Mouse (Mus musculus) liver, embryonic 14.5 days (tissue): ENCODE measurements at regions not wholly inside any gene's neighbourhood (a gene's known extent, or its start where the extent isn't known, plus 50 kb on each side); places are given as distances from the start of the nearest gene placed in this dataset.

ENCODE experiments used
- ATAC-seq: fragments of 200-750 bp; cut with Nextera tagmentation; 2 replicates; pipeline ENCODE4 v1.8.0; 2017; ENCODE audit warnings: moderate number of reproducible peaks, mild to moderate bottlenecking, moderate library complexity; ENCODE audit not compliant: insufficient read depth
- DNase-seq, 3 experiments: peaks; one replicate each; pipeline ENCODE4 v3.0.0-alpha.2; 2012 to 2013; ENCODE audit warnings: low read depth in 3 of 3, low spot score in 3 of 3
- H3K27ac ChIP-seq: fragments of 300-500 bp; sonication (generic); 2 replicates; pipeline ENCODE4 v1.5.1; 2014; ENCODE audit warnings: moderate library complexity, mild to moderate bottlenecking, control low read depth, inconsistent platforms
- H3K27me3 ChIP-seq: fragments of 300-500 bp; sonication (generic); 2 replicates; pipeline ENCODE4 v1.6.1; 2014; ENCODE audit warnings: mild to moderate bottlenecking, low read length, moderate library complexity; ENCODE audit not compliant: control insufficient read depth, insufficient read depth
- H3K36me3 ChIP-seq: fragments of 300-500 bp; sonication (generic); replicated peaks from 2 replicates; pipeline ENCODE4 v1.6.1; 2014; ENCODE audit warnings: low read depth; ENCODE audit not compliant: control insufficient read depth, insufficient read depth
- H3K4me1 ChIP-seq, 2 experiments: fragments of 200-500 bp in 1 of 2; fragments of 300-500 bp in 1 of 2; sonication (generic) in 1 of 2; replicated peaks; 2 replicates each; pipeline ENCODE4 v1.6.1; 2012 to 2014; ENCODE audit warnings: antibody characterized with exemption in 1 of 2, inconsistent platforms in 1 of 2, low read length in 1 of 2; ENCODE audit not compliant: control insufficient read depth in 2 of 2, insufficient read depth in 2 of 2
- H3K4me2 ChIP-seq: fragments of 300-500 bp; sonication (generic); 2 replicates; pipeline ENCODE4 v1.6.1; 2014; ENCODE audit warnings: low read depth, mild to moderate bottlenecking, control low read depth, moderate library complexity
- H3K4me3 ChIP-seq, 2 experiments: fragments of 200-500 bp in 1 of 2; fragments of 300-500 bp in 1 of 2; sonication (generic) in 1 of 2; 2 replicates each; pipeline ENCODE4 v1.5.1; 2012 to 2014; ENCODE audit warnings: low read depth in 2 of 2, low read length in 2 of 2, mild to moderate bottlenecking in 2 of 2, control low read depth in 1 of 2, inconsistent platforms in 1 of 2, moderate library complexity in 1 of 2; ENCODE audit not compliant: insufficient read depth in 1 of 2
- H3K9ac ChIP-seq: fragments of 300-500 bp; sonication (generic); replicated peaks from 2 replicates; pipeline ENCODE4 v1.6.1; 2014; ENCODE audit warnings: mild to moderate bottlenecking, control low read depth, moderate library complexity
- H3K9me3 ChIP-seq: fragments of 300-500 bp; sonication (generic); 2 replicates; pipeline ENCODE4 v1.6.1; 2016; ENCODE audit warnings: low read length, mixed read lengths; ENCODE audit not compliant: control insufficient read depth
- CTCF ChIP-seq: IDR thresholded peaks from 2 replicates; pipeline ENCODE4 v1.5.1; 2016; ENCODE audit warnings: antibody characterized with exemption, low read depth, control low read depth
- EP300 ChIP-seq: IDR thresholded peaks from 2 replicates; pipeline ENCODE4 v1.6.1; 2016; ENCODE audit warnings: antibody characterized with exemption, low read depth
- WGBS: fragments of 180-500 bp; shearing (Covaris S2); extraction: QIAGEN DNeasy Blood & Tissue Kit; methylation state at CpG from one replicate; pipeline ENCODE4 v1.1.7; 2014; ENCODE audit not compliant: insufficient replicate concordance; 5-methylcytosine and 5-hydroxymethylcytosine counted together

GRCm38 (mm10) chr2:33977151-33977550 is 89.4 kb upstream of the Mvb12b start:
- DNase-seq (no peak), ATAC-seq (no peak)
- TF ChIP-seq EP300: no peak
- no peak for TF ChIP-seq CTCF
- no peak overlapping the region for H3K4me2 ChIP-seq
- no peak overlapping the region for H3K9ac ChIP-seq
- H3K9me3 ChIP-seq: no peaks in the 10 kb centered on the region
- H3K27ac ChIP-seq: no peak overlapping the region
- no peaks in the 10 kb centered on the region for H3K27me3 ChIP-seq
- no peak overlapping the region for H3K4me3 ChIP-seq
- no peaks in the 10 kb centered on the region for H3K4me1 ChIP-seq
- H3K36me3 ChIP-seq: no peaks in the 10 kb centered on the region
- WGBS: 66% methylated on average over 5 of the region's 5 CpGs

GRCm38 (mm10) chr2:33976183-33976582 is 88.4 kb upstream of the Mvb12b start:
- no peak overlapping the region for H3K27ac ChIP-seq
- H3K4me1 ChIP-seq: no peaks in the 10 kb centered on the region
- 66% methylated on average over 9 of the region's 9 CpGs for WGBS
- ATAC-seq (no peak), DNase-seq (no peak)
- H3K27me3 ChIP-seq: no peaks in the 10 kb centered on the region
- H3K9me3 ChIP-seq: no peaks in the 10 kb centered on the region
- H3K4me2 ChIP-seq: no peak overlapping the region
- H3K36me3 ChIP-seq: no peaks in the 10 kb centered on the region
- TF ChIP-seq CTCF: no peak
- no peak for TF ChIP-seq EP300
- no peak overlapping the region for H3K4me3 ChIP-seq
- no peak overlapping the region for H3K9ac ChIP-seq

DNA sequence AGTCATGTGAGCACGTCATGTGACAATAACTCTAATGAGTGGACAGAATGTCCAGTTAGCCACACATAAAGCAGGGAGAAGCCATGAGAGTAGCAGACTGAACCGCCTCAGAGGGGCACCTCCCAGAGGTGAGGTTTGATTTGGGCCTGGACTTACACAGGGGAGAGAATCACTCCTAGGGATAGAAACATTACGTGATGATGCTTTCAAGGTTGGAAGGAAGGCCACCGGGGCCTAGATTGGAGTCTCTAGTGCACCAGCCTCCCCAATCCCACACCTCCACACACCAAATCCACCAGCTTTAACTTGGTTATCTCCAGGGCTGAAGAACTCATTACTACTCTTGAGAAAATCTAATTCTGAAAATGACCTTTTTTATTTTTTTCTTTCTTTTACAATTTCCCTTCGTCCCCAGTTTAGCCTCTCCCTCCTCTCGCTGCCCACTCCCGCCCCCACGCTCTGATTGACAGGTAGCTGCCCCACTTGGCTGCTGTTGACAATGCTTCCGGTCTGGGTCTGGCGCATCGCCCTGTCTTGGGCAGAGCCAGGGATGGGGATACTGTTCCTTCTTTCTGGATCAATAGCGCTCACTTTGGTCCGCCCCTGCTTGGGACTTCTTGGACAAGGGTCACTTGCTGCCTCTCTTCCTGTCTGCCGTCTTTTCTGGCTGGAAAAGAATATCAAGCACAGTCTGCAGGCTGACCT is 87.8 kb upstream of the Mvb12b start:
- H3K4me1 ChIP-seq: no peaks in the 10 kb centered on the region
- H3K9ac ChIP-seq: no peak overlapping the region
- 66% methylated on average over 14 of the region's 14 CpGs for WGBS
- DNase-seq: no peak
- H3K4me2 ChIP-seq: no peak overlapping the region
- no peaks in the 10 kb centered on the region for H3K36me3 ChIP-seq
- no peak for ATAC-seq
- no peak overlapping the region for H3K27ac ChIP-seq
- H3K4me3 ChIP-seq: no peak overlapping the region
- no peak for TF ChIP-seq CTCF
- no peak for TF ChIP-seq EP300
- H3K27me3 ChIP-seq: no peaks in the 10 kb centered on the region
- H3K9me3 ChIP-seq: no peaks in the 10 kb centered on the region

DNA sequence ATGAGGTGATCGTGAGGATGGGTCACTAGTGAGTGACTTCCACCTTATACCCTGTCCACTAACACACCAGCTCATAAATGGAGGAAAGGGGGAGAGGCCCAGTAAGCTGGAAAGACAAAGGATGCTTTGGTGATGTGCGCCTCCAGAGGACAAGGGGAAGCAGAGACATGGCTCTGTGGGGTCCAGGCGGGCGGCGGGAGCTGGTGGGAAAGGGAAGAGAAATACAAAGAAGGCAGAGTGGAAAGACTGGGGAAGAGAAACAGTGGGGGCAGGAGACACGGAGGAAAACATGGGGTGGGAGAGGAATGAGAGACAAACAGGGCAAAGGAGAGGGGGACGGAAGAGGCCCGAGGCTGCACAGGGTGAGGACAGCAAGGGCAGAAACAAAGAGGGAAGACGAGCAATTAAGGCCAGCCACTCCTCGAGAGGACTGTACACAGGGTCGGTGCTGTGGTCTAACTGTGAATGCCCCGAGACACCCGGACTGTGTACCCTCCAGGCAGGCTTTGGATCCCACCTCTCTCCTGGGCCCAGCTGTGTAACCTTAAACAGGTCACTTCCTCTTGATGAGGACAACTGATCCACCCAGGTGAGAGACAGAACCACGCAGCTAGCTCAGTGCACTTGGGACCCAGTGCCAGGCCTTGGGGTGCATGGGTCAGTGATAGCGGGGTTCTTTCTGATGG is 87.1 kb upstream of the Mvb12b start:
- no peak overlapping the region for H3K4me2 ChIP-seq
- no peak overlapping the region for H3K4me3 ChIP-seq
- no peak overlapping the region for H3K9ac ChIP-seq
- DNase-seq: no peak
- H3K9me3 ChIP-seq: no peaks in the 10 kb centered on the region
- no peak overlapping the region for H3K27ac ChIP-seq
- no peaks in the 10 kb centered on the region for H3K4me1 ChIP-seq
- ATAC-seq: no peak
- H3K36me3 ChIP-seq: no peaks in the 10 kb centered on the region
- no peak for TF ChIP-seq EP300
- no peak for TF ChIP-seq CTCF
- H3K27me3 ChIP-seq: no peaks in the 10 kb centered on the region
- WGBS: 65% methylated on average over 14 of the region's 15 CpGs

GRCm38 (mm10) chr2:33974031-33974430 is 86.3 kb upstream of the Mvb12b start:
- H3K4me1 ChIP-seq: no peaks in the 10 kb centered on the region
- no peak for ATAC-seq
- H3K27me3 ChIP-seq: no peaks in the 10 kb centered on the region
- DNase-seq: no peak
- H3K9ac ChIP-seq: no peak overlapping the region
- H3K27ac ChIP-seq: no peak overlapping the region
- no peak overlapping the region for H3K4me3 ChIP-seq
- 68% methylated on average over 3 of the region's 3 CpGs for WGBS
- H3K9me3 ChIP-seq: no peaks in the 10 kb centered on the region
- no peaks in the 10 kb centered on the region for H3K36me3 ChIP-seq
- no peak for TF ChIP-seq CTCF
- no peak for TF ChIP-seq EP300
- H3K4me2 ChIP-seq: no peak overlapping the region
